Mouse (Mus musculus) embryonic fibroblast, embryonic 13.5 days (primary cell): Measurements from ENCODE around the gene Mlip.

Experiments used
- CTCF ChIP-seq: IDR thresholded peaks from 2 replicates; pipeline ENCODE4 v1.5.1; 2011; ENCODE audit warnings: mild to moderate bottlenecking, control low read depth, low read length, moderate library complexity, borderline replicate concordance; ENCODE audit not compliant: insufficient read depth
- POLR2A ChIP-seq: IDR thresholded peaks from 2 replicates; pipeline ENCODE4 v1.6.1; 2011; ENCODE audit warnings: low read depth, mild to moderate bottlenecking, control low read depth, low read length, moderate library complexity

- TF ChIP-seq CTCF (no peak), POLR2A (no peak)
Measured at GRCm38 (mm10) chr9:77258265-77258664, 94.5 kb downstream of the Mlip start.
